Mouse (Mus musculus) testis, postnatal 14 days (tissue): ENCODE data around the gene Rdh16f1.
"Not testable (repeated sequence)": the region's sequence is repeated elsewhere in the genome, so short reads cannot be mapped to it uniquely, and the experiment has no call there.

ENCODE experiments used
- DNase-seq: peaks from one replicate; pipeline ENCODE4 v3.0.0; 2021; ENCODE audit warnings: low spot score

The Rdh16f1 gene

GRCm38 (mm10) chr10:127829121-127829520 lies 69.5 kb downstream of the Rdh16f1 start:
- no peak for DNase-seq

DNA sequence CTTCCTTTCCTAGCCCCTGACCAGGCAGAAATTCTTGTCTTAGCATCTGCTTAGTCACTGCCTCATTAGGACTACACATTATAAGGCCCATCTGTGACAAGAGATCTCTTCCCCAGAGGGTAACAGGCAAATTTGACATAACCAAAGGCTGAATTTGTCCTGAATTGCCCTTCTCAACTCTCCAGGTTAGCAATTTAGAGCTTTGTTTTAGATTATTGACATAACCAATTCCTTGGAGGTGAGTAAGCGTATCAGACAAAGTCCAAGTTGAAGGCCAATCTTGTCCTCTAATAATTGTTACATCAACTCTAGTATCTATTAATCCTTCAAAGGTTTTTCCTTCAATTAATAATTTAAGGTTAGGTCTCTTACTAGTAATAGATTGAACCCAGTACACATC lies 74.6 kb downstream of the Rdh16f1 start:
- DNase-seq: not testable (repeated sequence)

DNA sequence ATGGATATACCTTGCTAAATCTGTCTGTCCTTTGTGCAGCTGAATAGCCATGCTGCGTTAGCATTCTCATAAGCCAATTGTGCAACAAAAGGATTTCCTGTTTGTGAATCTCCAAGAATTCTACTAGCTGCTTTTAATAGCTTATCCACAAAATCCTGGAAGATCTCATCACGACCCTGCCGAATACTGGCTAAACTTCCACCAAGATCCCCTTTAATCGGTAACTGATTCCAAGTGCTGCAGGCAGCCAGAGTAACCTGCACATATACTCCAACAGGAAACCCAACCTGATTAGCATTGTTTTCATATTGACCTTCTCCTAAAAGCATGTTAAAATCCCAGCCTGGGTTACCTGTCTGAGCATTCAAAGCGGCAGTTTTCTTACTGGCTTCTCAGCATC lies 75.7 kb downstream of the Rdh16f1 start:
- DNase-seq: no peak

DNA sequence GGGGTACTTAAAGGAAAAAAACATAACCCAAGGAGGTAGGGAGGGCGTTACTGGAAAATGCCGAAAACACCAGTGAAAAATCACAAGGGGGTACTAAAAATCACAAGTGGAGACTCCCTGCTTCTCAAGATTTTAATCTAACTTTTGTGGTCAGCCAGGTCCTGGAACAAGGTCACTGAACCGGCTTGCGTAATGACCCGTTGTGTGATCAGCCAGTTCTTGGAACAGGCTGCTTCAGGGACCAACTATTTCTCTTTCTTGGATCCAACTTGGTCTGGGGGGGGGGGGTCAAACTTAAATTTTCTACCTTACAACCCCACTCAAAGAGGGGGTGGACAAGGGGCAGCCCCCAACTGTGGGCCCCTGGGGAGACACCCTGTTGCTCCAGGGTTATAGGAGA lies 78.2 kb downstream of the Rdh16f1 start:
- not testable (repeated sequence) for DNase-seq

DNA sequence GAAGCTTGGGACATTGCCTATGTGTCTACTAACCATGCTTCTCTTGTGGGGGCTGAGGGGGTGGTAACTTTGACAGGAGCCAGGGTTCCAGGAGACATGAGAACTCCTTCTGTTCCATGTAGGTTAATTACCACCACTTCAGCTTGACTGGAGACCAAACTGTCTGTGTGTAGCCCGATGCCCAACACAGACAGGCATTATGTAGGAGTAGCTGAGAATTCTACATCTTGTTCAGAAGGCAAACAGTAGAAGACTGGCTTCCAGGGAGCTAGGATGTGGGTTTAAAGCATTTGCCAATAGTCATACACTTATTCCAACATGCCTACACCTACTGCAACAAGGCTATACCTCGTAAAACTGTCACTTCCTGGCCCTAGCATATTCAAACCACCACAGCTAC lies 79.0 kb downstream of the Rdh16f1 start:
- DNase-seq: no peak

DNA sequence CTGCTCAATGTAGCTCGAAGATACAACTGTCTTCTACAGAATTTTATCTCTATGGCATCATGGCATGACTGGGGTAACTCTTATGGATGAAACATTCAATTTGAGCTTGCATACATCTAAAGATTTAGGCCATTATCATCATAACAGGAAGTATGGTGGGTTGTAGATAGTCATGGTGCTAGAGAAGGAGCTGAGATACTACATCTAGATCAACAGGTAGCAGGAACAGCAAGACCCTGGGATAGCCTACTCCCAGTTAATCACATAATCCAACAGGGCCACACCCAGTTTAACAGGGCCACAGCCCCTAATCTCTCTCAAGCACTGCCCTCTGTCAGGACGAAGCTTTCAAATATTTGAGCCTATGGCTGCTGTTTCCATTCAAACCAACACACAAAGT lies 81.2 kb downstream of the Rdh16f1 start:
- DNase-seq: no peak
